Mouse (Mus musculus): Measurements from ENCODE around the gene Stk36. TPM values are rescaled to one million over a fixed set of nuclear protein-coding genes. Genes with fewer than 3 reads are reported as not detected.

Gene Stk36
- polyA plus RNA-seq (2015; fragmentation: Nextera tagmentation; extraction: Ambion mirVana) = 0.19 and 0.26 TPM in 2 replicates

DNA sequence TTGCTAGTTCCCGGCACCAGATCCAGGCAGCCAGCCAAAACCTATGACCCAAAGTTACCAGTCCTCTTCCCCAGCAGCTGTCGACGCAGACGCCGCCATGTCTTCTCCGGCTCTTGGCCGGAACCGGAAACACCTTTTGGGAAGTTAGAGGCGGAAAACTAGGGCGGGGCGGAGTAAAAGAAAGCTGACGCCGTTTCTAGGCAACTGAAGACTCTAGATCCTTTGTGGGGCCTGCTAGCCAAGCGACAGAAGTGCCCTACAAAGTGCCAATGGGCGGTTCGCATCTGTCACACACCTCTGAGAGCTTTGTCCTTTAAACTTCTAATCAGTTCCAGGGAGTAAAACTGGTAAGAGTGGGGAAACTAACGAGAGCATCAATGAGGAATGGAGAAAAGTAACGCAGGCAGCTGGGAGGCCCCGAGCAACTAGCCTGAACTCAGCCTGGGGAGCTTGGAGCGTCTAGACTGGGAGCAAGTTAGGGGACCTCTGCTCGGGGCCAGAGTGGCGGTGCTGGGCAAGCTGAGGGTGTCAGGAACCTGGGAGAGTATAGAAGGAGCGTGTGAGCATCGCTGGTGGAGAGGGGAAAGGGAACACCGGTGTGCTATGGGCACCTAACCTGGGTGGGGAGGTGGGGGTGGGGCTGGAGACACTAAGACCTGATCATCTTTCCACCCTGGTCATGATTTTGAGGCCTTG lies at the start of gene Stk36, which contains the start of gene Rnf25:
TSS of gene Stk36 (plus strand) at position 179 of the 696 bp plus-strand sequence.
TSS of gene Rnf25 (minus strand) at position 131 of the 696 bp plus-strand sequence.
- no peaks in the 10 kb centered on the region for H3K9me3 ChIP-seq (replicated peaks; ENCODE audit: control insufficient read depth, low read length)
- peak within 1 kb of the TSS; percentile 71 for H3K9ac ChIP-seq (ENCODE audit: low read depth, low read length)
- 17% methylated on average over 25 of the region's 25 CpGs for WGBS (ENCODE audit: insufficient replicate concordance)
- H3K4me2 ChIP-seq (ENCODE audit: low read depth, low read length) = peak within 1 kb of the TSS; percentile 79
- H3K36me3 ChIP-seq (ENCODE audit: control insufficient read depth, insufficient read depth) = peaks cover 2% of the 10 kb centered on the region; the same call in 1 of the 2 replicates
- H3K27me3 ChIP-seq (ENCODE audit: control insufficient read depth, insufficient read depth, low read depth, low read length) = no peaks in the 10 kb centered on the region
- ATAC-seq (ENCODE audit: low read depth) = peak; percentile 74
- H3K4me3 ChIP-seq (ENCODE audit: low read depth, low read length) = peak within 1 kb of the TSS; percentile 76
- peak within 1 kb of the TSS; percentile 37; the same call in 1 of the 2 replicates for H3K27ac ChIP-seq (ENCODE audit: low read length)
- H3K4me1 ChIP-seq (ENCODE audit: control insufficient read depth, low read depth, low read length) = peaks cover 9% of the 10 kb centered on the region

- no peak for ATAC-seq (ENCODE audit: low read depth)
- WGBS (ENCODE audit: insufficient replicate concordance) = 49% methylated on average over 5 of the region's 5 CpGs
Measured at GRCm38 (mm10) chr1:74559061-74559460, 42.2 kb upstream of the Stk36 start.

DNA sequence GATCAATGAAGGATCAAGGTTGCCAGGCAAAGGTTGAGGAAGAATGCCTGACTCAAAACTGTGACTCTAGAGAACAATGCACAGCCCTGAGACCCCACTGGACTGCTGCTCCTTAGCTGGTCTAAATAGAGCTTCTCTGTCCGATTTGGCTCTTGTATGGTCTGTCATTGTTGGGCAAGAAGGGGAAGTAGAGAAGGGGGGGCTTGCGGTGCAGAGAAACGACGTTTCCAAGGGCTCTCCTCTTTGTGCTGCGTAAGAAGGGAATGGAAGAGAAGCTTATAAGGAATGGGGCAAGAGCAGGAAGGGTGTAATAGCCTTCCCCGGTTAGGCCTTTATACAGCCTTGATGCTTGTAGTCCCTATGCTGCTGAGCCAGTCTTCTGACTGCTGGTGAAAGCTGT lies 35.4 kb upstream of the Stk36 start:
- H3K4me2 ChIP-seq (ENCODE audit: low read depth, low read length) = no peak overlapping the region
- ATAC-seq (ENCODE audit: low read depth) = no peak
- H3K36me3 ChIP-seq (ENCODE audit: control insufficient read depth, insufficient read depth) = peaks cover 23% of the 10 kb centered on the region
- no peak overlapping the region for H3K9ac ChIP-seq (ENCODE audit: low read depth, low read length)
- H3K4me1 ChIP-seq (ENCODE audit: control insufficient read depth, low read depth, low read length) = no peaks in the 10 kb centered on the region
- WGBS (ENCODE audit: insufficient replicate concordance) = 61% methylated on average over 6 of the region's 6 CpGs
- H3K27ac ChIP-seq (ENCODE audit: low read length) = no peak overlapping the region
- no peak overlapping the region for H3K4me3 ChIP-seq (ENCODE audit: low read depth, low read length)
- H3K27me3 ChIP-seq (ENCODE audit: control insufficient read depth, insufficient read depth, low read depth, low read length) = no peaks in the 10 kb centered on the region
- no peaks in the 10 kb centered on the region for H3K9me3 ChIP-seq (replicated peaks; ENCODE audit: control insufficient read depth, low read length)

More at GRCm38 (mm10) chr1:74559061-74559460, 42.2 kb upstream of the Stk36 start:
- Histone ChIP-seq H3K4me3 (ENCODE audit: low read depth, low read length) (no peak overlapping the region), H3K27me3 (ENCODE audit: control insufficient read depth, insufficient read depth, low read depth, low read length) (no peaks in the 10 kb centered on the region), H3K4me2 (ENCODE audit: low read depth, low read length) (no peak overlapping the region), H3K36me3 (ENCODE audit: control insufficient read depth, insufficient read depth) (no peaks in the 10 kb centered on the region), H3K4me1 (ENCODE audit: control insufficient read depth, low read depth, low read length) (no peaks in the 10 kb centered on the region), H3K27ac (ENCODE audit: low read length) (no peak overlapping the region), H3K9ac (ENCODE audit: low read depth, low read length) (no peak overlapping the region), H3K9me3 (replicated peaks; ENCODE audit: control insufficient read depth, low read length) (no peaks in the 10 kb centered on the region)

DNA sequence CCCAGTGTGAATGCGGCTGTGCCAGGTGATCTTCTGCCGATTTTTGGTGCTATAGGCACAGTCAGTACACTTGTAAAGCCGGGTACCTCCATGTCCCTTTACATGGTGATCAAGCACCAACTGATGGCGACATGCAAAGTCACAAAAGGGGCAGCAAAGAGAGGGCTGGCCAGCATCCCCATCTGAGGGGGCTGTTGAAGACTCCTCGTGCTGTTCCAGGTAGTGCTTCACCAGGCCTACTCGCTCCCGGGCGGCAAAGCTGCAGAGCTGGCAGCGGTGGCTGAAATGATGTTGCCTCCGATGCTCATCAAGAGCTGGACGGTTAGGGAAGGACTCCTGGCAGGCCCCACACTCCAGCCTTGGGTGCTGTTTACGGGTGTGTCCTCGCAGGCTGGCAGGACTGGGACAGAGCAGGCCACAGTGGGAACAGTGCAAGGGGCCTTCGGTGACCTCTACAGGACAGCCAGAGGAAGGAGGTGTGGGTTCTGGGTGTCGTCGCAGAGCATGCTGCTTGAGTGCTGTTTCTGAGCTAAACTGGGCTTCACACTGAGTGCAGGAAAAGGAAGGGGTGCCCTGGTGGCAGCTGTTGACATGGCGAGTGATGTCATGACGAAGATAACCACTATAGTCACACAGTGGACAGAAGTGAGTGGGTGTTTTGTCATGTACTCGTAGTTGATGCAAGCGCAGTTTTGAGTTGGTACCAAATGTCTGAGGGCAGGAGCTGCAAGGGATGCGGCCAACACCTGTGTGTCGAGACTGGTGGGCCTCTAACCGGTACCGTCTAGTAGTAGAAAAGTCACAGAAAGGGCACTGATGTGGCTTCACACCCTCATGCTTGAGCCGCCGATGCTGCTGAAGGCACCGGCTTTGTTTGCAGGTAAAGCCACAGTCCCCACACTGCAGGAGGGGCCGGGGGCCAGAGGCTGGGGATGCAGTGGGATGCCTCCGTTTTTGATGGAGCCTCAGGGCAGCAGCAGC lies 31.2 kb upstream of the Stk36 start:
- Histone ChIP-seq H3K9me3 (replicated peaks; ENCODE audit: control insufficient read depth, low read length) (no peaks in the 10 kb centered on the region), H3K4me1 (ENCODE audit: control insufficient read depth, low read depth, low read length) (no peaks in the 10 kb centered on the region), H3K9ac (ENCODE audit: low read depth, low read length) (no peak overlapping the region), H3K27me3 (ENCODE audit: control insufficient read depth, insufficient read depth, low read depth, low read length) (no peaks in the 10 kb centered on the region), H3K27ac (ENCODE audit: low read length) (no peak overlapping the region), H3K36me3 (ENCODE audit: control insufficient read depth, insufficient read depth) (peaks cover 42% of the 10 kb centered on the region), H3K4me3 (ENCODE audit: low read depth, low read length) (no peak overlapping the region), H3K4me2 (ENCODE audit: low read depth, low read length) (no peak overlapping the region)
- ATAC-seq (ENCODE audit: low read depth) = no peak
- WGBS (ENCODE audit: insufficient replicate concordance) = 83% methylated on average over 29 of the region's 29 CpGs

GRCm38 (mm10) chr1:74582621-74583020 lies 18.6 kb upstream of the Stk36 start:
- Histone ChIP-seq H3K9me3 (replicated peaks; ENCODE audit: control insufficient read depth, low read length) (no peaks in the 10 kb centered on the region), H3K4me1 (ENCODE audit: control insufficient read depth, low read depth, low read length) (peaks cover 16% of the 10 kb centered on the region), H3K27me3 (ENCODE audit: control insufficient read depth, insufficient read depth, low read depth, low read length) (no peaks in the 10 kb centered on the region), H3K27ac (ENCODE audit: low read length) (no peak overlapping the region), H3K9ac (ENCODE audit: low read depth, low read length) (no peak overlapping the region), H3K36me3 (ENCODE audit: control insufficient read depth, insufficient read depth) (peaks cover 3% of the 10 kb centered on the region; the same call in 1 of the 2 replicates), H3K4me3 (ENCODE audit: low read depth, low read length) (no peak overlapping the region), H3K4me2 (ENCODE audit: low read depth, low read length) (no peak overlapping the region)
- 76% methylated on average over 3 of the region's 3 CpGs for WGBS (ENCODE audit: insufficient replicate concordance)
- ATAC-seq (ENCODE audit: low read depth) = no peak

GRCm38 (mm10) chr1:74584616-74585398 lies 16.4 kb upstream of the Stk36 start:
- WGBS (ENCODE audit: insufficient replicate concordance) = 63% methylated on average over 3 of the region's 3 CpGs
- H3K9me3 ChIP-seq (replicated peaks; ENCODE audit: control insufficient read depth, low read length) = no peaks in the 10 kb centered on the region
- H3K4me3 ChIP-seq (ENCODE audit: low read depth, low read length) = no peak overlapping the region
- H3K27ac ChIP-seq (ENCODE audit: low read length) = no peak overlapping the region
- no peaks in the 10 kb centered on the region for H3K27me3 ChIP-seq (ENCODE audit: control insufficient read depth, insufficient read depth, low read depth, low read length)
- no peak for ATAC-seq (ENCODE audit: low read depth)
- H3K9ac ChIP-seq (ENCODE audit: low read depth, low read length) = no peak overlapping the region; the same call in 1 of the 2 replicates
- no peaks in the 10 kb centered on the region for H3K36me3 ChIP-seq (ENCODE audit: control insufficient read depth, insufficient read depth)
- peaks cover 22% of the 10 kb centered on the region for H3K4me1 ChIP-seq (ENCODE audit: control insufficient read depth, low read depth, low read length)
- no peak overlapping the region for H3K4me2 ChIP-seq (ENCODE audit: low read depth, low read length)

DNA sequence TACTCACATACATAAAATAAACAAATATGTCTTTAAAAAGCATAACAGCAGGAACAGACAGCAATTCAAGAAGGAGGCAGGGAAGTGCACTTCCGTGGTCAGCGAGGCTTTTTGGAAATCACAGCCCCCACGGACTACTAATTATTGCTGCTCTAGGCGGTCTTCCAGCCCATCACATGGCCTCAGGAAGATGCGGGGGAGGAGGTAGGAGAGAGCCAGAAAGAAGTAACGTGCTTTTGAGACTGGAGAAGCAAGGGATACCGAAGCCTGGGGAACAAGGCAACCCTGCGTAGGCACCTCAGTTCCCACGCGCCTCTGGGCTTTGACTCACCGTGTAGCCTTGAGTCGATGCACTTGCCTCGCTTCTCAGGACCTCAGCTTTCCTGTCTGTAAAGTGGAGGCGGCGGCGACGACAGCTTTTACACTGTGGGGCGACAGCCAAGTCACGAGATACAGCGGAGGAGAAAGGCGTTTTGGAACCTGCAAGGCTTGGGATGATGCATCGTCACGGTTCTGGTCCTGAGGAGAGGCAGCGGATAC lies 13.9 kb upstream of the Stk36 start:
- no peak for ATAC-seq (ENCODE audit: low read depth)
- peak overlapping the region; percentile 83 for H3K4me2 ChIP-seq (ENCODE audit: low read depth, low read length)
- peaks cover 22% of the 10 kb centered on the region for H3K4me1 ChIP-seq (ENCODE audit: control insufficient read depth, low read depth, low read length)
- H3K9me3 ChIP-seq (replicated peaks; ENCODE audit: control insufficient read depth, low read length) = no peaks in the 10 kb centered on the region
- H3K27ac ChIP-seq (ENCODE audit: low read length) = peak overlapping the region; percentile 91
- H3K4me3 ChIP-seq (ENCODE audit: low read depth, low read length) = peak overlapping the region; percentile 90
- no peaks in the 10 kb centered on the region for H3K36me3 ChIP-seq (ENCODE audit: control insufficient read depth, insufficient read depth)
- WGBS (ENCODE audit: insufficient replicate concordance) = under 1% methylated on average over 24 of the region's 24 CpGs
- H3K9ac ChIP-seq (ENCODE audit: low read depth, low read length) = peak overlapping the region; percentile 81
- no peaks in the 10 kb centered on the region for H3K27me3 ChIP-seq (ENCODE audit: control insufficient read depth, insufficient read depth, low read depth, low read length)

GRCm38 (mm10) chr1:74587773-74588445 lies 13.3 kb upstream of the Stk36 start, which contains the start of the genes Zfp142 and Bcs1l:
Gene Zfp142, minus strand, starts transcription at chr1:74588246.
Gene Bcs1l, plus strand, starts transcription at chr1:74588289.
- Histone ChIP-seq H3K4me1 (ENCODE audit: control insufficient read depth, low read depth, low read length) (peaks cover 22% of the 10 kb centered on the region), H3K9ac (ENCODE audit: low read depth, low read length) (peak within 1 kb of the TSS; percentile 81), H3K4me2 (ENCODE audit: low read depth, low read length) (peak within 1 kb of the TSS; percentile 83), H3K27ac (ENCODE audit: low read length) (peak within 1 kb of the TSS; percentile 91), H3K27me3 (ENCODE audit: control insufficient read depth, insufficient read depth, low read depth, low read length) (no peaks in the 10 kb centered on the region), H3K4me3 (ENCODE audit: low read depth, low read length) (peak within 1 kb of the TSS; percentile 90), H3K36me3 (ENCODE audit: control insufficient read depth, insufficient read depth) (no peaks in the 10 kb centered on the region), H3K9me3 (replicated peaks; ENCODE audit: control insufficient read depth, low read length) (no peaks in the 10 kb centered on the region)
- WGBS (ENCODE audit: insufficient replicate concordance) = under 1% methylated on average over 48 of the region's 48 CpGs
- peak; percentile 92 for ATAC-seq (ENCODE audit: low read depth)

Measured in liver, embryonic 16.5 days (tissue).